Mouse (Mus musculus) large intestine, adult 2 months (tissue): Measurements from ENCODE around the gene Ube2g2. TPM values are rescaled to one million over a fixed set of nuclear protein-coding genes. Genes with fewer than 3 reads are reported as not detected.
"Not testable (repeated sequence)": the region's sequence is repeated elsewhere in the genome, so short reads cannot be mapped to it uniquely, and the experiment has no call there.

ENCODE experiments used
- DNase-seq: peaks from one replicate; pipeline ENCODE4 v3.0.0-alpha.2; 2012; ENCODE audit warnings: low read depth, low spot score
- WGBS: fragments of 180-500 bp; shearing (Covaris S2); methylation state at CpG from one replicate; pipeline ENCODE4 v1.1.7; 2018; 5-methylcytosine and 5-hydroxymethylcytosine counted together
- polyA plus RNA-seq: library from polyadenylated mRNA; depleted of rRNA; stranded (reverse); fragments of >200 nt; gene quantifications from 2 replicates; pipeline ENCODE4 v1.2.3, GENCODE M21; 2012; rRNA removed

Gene Ube2g2
- polyA plus RNA-seq, 1 experiment = 31.4 TPM

GRCm38 (mm10) chr10:77687021-77687420, 64.9 kb downstream of the Ube2g2 start:
- no peak for DNase-seq
- 47% methylated on average over 10 of the region's 10 CpGs for WGBS

GRCm38 (mm10) chr10:77690356-77690807, 68.3 kb downstream of the Ube2g2 start, which contains the start of gene Gm19402:
Gene Gm19402, minus strand, starts transcription at chr10:77690757.
- WGBS = 37% methylated on average over 3 of the region's 3 CpGs
- not testable (repeated sequence) for DNase-seq

Other genes with a start within 250 kb of the Ube2g2 start
- gene Adarb1, start 204.0 kb upstream of the Ube2g2 start, polyA plus RNA-seq = 0.63 and 1.2 TPM in 2 replicates
- 31.2 and 32.0 TPM in 2 replicates for gene Fam207a, start 106.5 kb upstream of the Ube2g2 start, polyA plus RNA-seq
- 19.2 and 25.3 TPM in 2 replicates for gene Itgb2, start 92.0 kb upstream of the Ube2g2 start, polyA plus RNA-seq
- gene Pttg1ip, start 40.6 kb upstream of the Ube2g2 start, polyA plus RNA-seq = 158 and 222 TPM in 2 replicates
- gene Sumo3, start 16.2 kb upstream of the Ube2g2 start, polyA plus RNA-seq = 293 and 338 TPM in 2 replicates
- not detected in 2 replicates for gene Gm49325, start 16.1 kb upstream of the Ube2g2 start, polyA plus RNA-seq
- 0.52 and 0.94 TPM in 2 replicates for gene Tspear, start 64.3 kb downstream of the Ube2g2 start, polyA plus RNA-seq
- gene Gm19402, start 68.5 kb downstream of the Ube2g2 start, polyA plus RNA-seq = not detected in 2 replicates
- gene Gm9508, start 75.0 kb downstream of the Ube2g2 start, polyA plus RNA-seq = not detected in 2 replicates
- not detected in 2 replicates for gene Gm10272, start 84.4 kb downstream of the Ube2g2 start, polyA plus RNA-seq
- not detected in 2 replicates for gene Gm10024, start 89.2 kb downstream of the Ube2g2 start, polyA plus RNA-seq
- gene Gm10142, start 93.5 kb downstream of the Ube2g2 start, polyA plus RNA-seq = not detected in 2 replicates
- gene Krtap12-1, start 98.3 kb downstream of the Ube2g2 start, polyA plus RNA-seq = not detected in 2 replicates
- gene Gm10100, start 104.2 kb downstream of the Ube2g2 start, polyA plus RNA-seq = not detected in 2 replicates
- not detected in 2 replicates for gene Gm18596, start 120.4 kb downstream of the Ube2g2 start, polyA plus RNA-seq
- not detected in 2 replicates for gene Gm9736, start 129.1 kb downstream of the Ube2g2 start, polyA plus RNA-seq
- not detected in 2 replicates for gene Gm3233, start 137.4 kb downstream of the Ube2g2 start, polyA plus RNA-seq
- gene Gm3238, start 149.1 kb downstream of the Ube2g2 start, polyA plus RNA-seq = not detected in 2 replicates
- gene Gm7138, start 154.7 kb downstream of the Ube2g2 start, polyA plus RNA-seq = not detected in 2 replicates
- gene Gm3250, start 160.3 kb downstream of the Ube2g2 start, polyA plus RNA-seq = not detected in 2 replicates
- gene Gm7137, start 165.9 kb downstream of the Ube2g2 start, polyA plus RNA-seq = not detected in 2 replicates
- gene Gm9639, start 172.8 kb downstream of the Ube2g2 start, polyA plus RNA-seq = not detected in 2 replicates
- not detected in 2 replicates for gene Gm19668, start 176.9 kb downstream of the Ube2g2 start, polyA plus RNA-seq
- gene Gm9507, start 189.6 kb downstream of the Ube2g2 start, polyA plus RNA-seq = not detected in 2 replicates
- not detected in 2 replicates for gene Gm2696, start 192.4 kb downstream of the Ube2g2 start, polyA plus RNA-seq
- gene Krtap10-4, start 204.8 kb downstream of the Ube2g2 start, polyA plus RNA-seq = not detected in 2 replicates
- not detected in 2 replicates for gene Krtap10-10, start 213.7 kb downstream of the Ube2g2 start, polyA plus RNA-seq
- not detected in 2 replicates for gene Gm36176, start 224.5 kb downstream of the Ube2g2 start, polyA plus RNA-seq
- not detected in 2 replicates for gene Gm10318, start 230.6 kb downstream of the Ube2g2 start, polyA plus RNA-seq
- gene Gm3285, start 239.7 kb downstream of the Ube2g2 start, polyA plus RNA-seq = not detected in 2 replicates